Mouse (Mus musculus) brain, embryonic 14.5 days (tissue): ENCODE measurements around the gene Msx1.

Source experiments
- CTCF ChIP-seq: fragments of 200-500 bp; IDR thresholded peaks from 2 replicates; pipeline ENCODE4 v1.5.1; 2012; ENCODE audit warnings: inconsistent platforms, mild to moderate bottlenecking, moderate library complexity, borderline replicate concordance; ENCODE audit not compliant: insufficient read depth, insufficient read length; ENCODE audit errors: extremely low read depth
- POLR2A ChIP-seq: fragments of 200-500 bp; IDR thresholded peaks from 2 replicates; pipeline ENCODE4 v1.6.1; 2012; ENCODE audit warnings: mild to moderate bottlenecking, inconsistent platforms, borderline replicate concordance; ENCODE audit not compliant: poor library complexity, insufficient read depth, insufficient read length, severe bottlenecking; ENCODE audit errors: extremely low read depth

- no peak for TF ChIP-seq POLR2A
- TF ChIP-seq CTCF, result no peak
These were observed 27.1 kb downstream of the Msx1 start for GRCm38 (mm10) chr5:37797251-37797650.
